Mouse (Mus musculus): Measurements from ENCODE around the gene Pacs2. TPM values are rescaled to one million over a fixed set of nuclear protein-coding genes. Genes with fewer than 3 reads are reported as not detected.

The Pacs2 gene
- polyA plus RNA-seq, 1 experiment from 2014 or later: 6.9 TPM

DNA sequence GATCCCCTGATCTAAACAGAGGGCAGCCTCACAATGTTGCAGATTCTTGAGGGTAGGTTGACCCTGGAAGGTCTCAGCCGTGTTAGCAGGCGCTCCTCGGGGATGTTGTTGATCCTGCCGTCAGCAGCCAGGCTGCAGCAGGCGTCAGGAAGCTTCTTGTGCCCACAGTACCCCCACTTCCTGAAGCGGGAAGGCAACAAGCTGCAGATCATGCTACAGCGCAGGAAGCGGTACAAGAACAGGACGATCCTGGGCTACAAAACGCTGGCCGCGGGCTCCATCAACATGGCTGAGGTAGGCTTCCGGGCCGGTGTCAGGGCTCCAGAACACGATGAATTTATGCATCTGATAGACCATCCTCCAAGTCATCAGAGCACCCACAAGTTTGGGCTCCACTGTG lies 32.6 kb downstream of the Pacs2 start:
- Histone ChIP-seq H3K4me2 (no peak overlapping the region), H3K36me3 (peaks cover 13% of the 10 kb centered on the region; the same call in 1 of the 2 replicates), H3K27me3 (no peaks in the 10 kb centered on the region), H3K4me3 (no peak overlapping the region), H3K4me1 (replicated peaks) (peaks cover 18% of the 10 kb centered on the region), H3K9me3 (replicated peaks) (no peaks in the 10 kb centered on the region), H3K9ac (no peak overlapping the region), H3K27ac (no peak overlapping the region)
- WGBS: 84% methylated on average over 15 of the region's 15 CpGs
- no peak for ATAC-seq (replicated peaks; ENCODE audit: insufficient number of reproducible peaks, insufficient read depth, low FRiP score, low read depth)

DNA sequence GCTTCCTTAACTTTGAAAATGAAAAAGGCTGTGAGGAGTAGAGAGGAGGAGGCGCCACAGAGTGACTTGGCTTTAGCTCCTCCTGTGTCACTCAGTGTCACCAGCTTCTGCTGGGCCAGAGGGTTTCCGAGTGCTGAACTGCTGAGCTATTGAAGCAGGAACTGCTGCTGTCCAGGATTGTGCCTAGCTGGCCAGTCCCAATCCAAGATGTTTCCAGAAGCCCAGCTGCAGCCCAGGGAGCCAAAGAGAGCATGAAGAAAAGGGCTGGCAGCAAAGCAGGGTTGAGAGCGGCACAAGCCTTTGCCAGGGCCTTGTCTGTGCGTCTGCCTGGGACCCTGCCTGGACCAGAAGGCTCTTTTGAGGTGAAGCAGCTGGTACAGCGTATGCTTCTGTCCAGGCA lies 33.8 kb downstream of the Pacs2 start:
- no peak overlapping the region for H3K27ac ChIP-seq
- ATAC-seq (replicated peaks; ENCODE audit: insufficient number of reproducible peaks, insufficient read depth, low FRiP score, low read depth): no peak
- 93% methylated on average over 5 of the region's 5 CpGs for WGBS
- H3K4me3 ChIP-seq: no peak overlapping the region
- H3K9ac ChIP-seq: no peak overlapping the region
- H3K4me2 ChIP-seq: no peak overlapping the region
- H3K4me1 ChIP-seq (replicated peaks): peaks cover 17% of the 10 kb centered on the region
- no peaks in the 10 kb centered on the region for H3K9me3 ChIP-seq (replicated peaks)
- H3K36me3 ChIP-seq: peaks cover 18% of the 10 kb centered on the region; the same call in 1 of the 2 replicates
- no peaks in the 10 kb centered on the region for H3K27me3 ChIP-seq

- Histone ChIP-seq H3K4me1 (replicated peaks) (peaks cover 17% of the 10 kb centered on the region), H3K4me2 (no peak overlapping the region), H3K27me3 (no peaks in the 10 kb centered on the region), H3K9ac (no peak overlapping the region), H3K27ac (no peak overlapping the region), H3K4me3 (no peak overlapping the region), H3K9me3 (replicated peaks) (no peaks in the 10 kb centered on the region), H3K36me3 (peaks cover 24% of the 10 kb centered on the region; the same call in 1 of the 2 replicates)
- whole genome bisulfite sequencing: 74% methylated on average over 9 of the region's 9 CpGs
- no peak for ATAC-seq (replicated peaks; ENCODE audit: insufficient number of reproducible peaks, insufficient read depth, low FRiP score, low read depth)
Measured at GRCm38 (mm10) chr12:113049836-113050235, 35.5 kb downstream of the Pacs2 start.

DNA sequence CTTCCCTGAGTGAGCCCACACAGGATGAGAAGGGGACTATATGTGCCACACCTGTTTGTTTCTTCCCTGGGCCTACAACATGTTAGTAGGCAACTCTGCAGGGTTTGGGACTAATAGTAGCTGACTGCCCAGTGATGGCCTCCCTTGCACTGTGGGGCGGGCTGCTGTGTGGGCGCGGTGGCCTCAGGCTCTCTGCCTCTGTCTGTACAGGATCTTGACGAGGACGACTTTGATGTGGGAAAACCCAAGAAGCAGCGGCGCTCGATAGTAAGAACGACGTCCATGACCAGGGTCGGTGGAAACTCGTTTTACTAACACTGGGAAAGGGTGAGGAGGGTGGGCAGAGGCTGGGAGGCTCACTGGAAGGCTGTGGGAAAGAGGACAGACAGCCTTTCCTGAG lies 36.4 kb downstream of the Pacs2 start:
- Histone ChIP-seq H3K27me3 (no peaks in the 10 kb centered on the region), H3K36me3 (peaks cover 32% of the 10 kb centered on the region; the same call in 1 of the 2 replicates), H3K4me2 (no peak overlapping the region), H3K9ac (no peak overlapping the region), H3K4me1 (replicated peaks) (peaks cover 17% of the 10 kb centered on the region), H3K4me3 (no peak overlapping the region), H3K27ac (no peak overlapping the region), H3K9me3 (replicated peaks) (no peaks in the 10 kb centered on the region)
- WGBS: 82% methylated on average over 12 of the region's 12 CpGs
- ATAC-seq (replicated peaks; ENCODE audit: insufficient number of reproducible peaks, insufficient read depth, low FRiP score, low read depth): no peak

- peaks cover 19% of the 10 kb centered on the region for H3K4me1 ChIP-seq (replicated peaks)
- no peak for ATAC-seq (replicated peaks; ENCODE audit: insufficient number of reproducible peaks, insufficient read depth, low FRiP score, low read depth)
- peak overlapping the region; percentile 48; the same call in 1 of the 2 replicates for H3K27ac ChIP-seq
- H3K9ac ChIP-seq: 0 out of 2 replicates have a peak overlapping the region, but pooled peaks have one; percentile 8
- H3K4me3 ChIP-seq: no peak overlapping the region
- no peaks in the 10 kb centered on the region for H3K27me3 ChIP-seq
- H3K4me2 ChIP-seq: no peak overlapping the region
- peaks cover 32% of the 10 kb centered on the region; the same call in 1 of the 2 replicates for H3K36me3 ChIP-seq
- no peaks in the 10 kb centered on the region for H3K9me3 ChIP-seq (replicated peaks)
- WGBS: 31% methylated on average over 9 of the region's 9 CpGs
Measured at GRCm38 (mm10) chr12:113051628-113052403, 37.5 kb downstream of the Pacs2 start.

GRCm38 (mm10) chr12:113056089-113056488 lies 41.8 kb downstream of the Pacs2 start:
- no peak for ATAC-seq (replicated peaks; ENCODE audit: insufficient number of reproducible peaks, insufficient read depth, low FRiP score, low read depth)

GRCm38 (mm10) chr12:113060178-113060577 lies 45.9 kb downstream of the Pacs2 start:
- H3K36me3 ChIP-seq: peaks cover 57% of the 10 kb centered on the region
- H3K27ac ChIP-seq: no peak overlapping the region
- H3K9ac ChIP-seq: no peak overlapping the region
- H3K9me3 ChIP-seq (replicated peaks): no peaks in the 10 kb centered on the region
- 0 out of 2 replicates have a peak, but pooled peaks cover 2% of the 10 kb centered on the region for H3K4me1 ChIP-seq (replicated peaks)
- ATAC-seq (replicated peaks; ENCODE audit: insufficient number of reproducible peaks, insufficient read depth, low FRiP score, low read depth): no peak
- WGBS: 93% methylated on average over 5 of the region's 5 CpGs
- H3K4me3 ChIP-seq: no peak overlapping the region
- H3K4me2 ChIP-seq: no peak overlapping the region
- H3K27me3 ChIP-seq: no peaks in the 10 kb centered on the region

More at GRCm38 (mm10) chr12:113056089-113056488, 41.8 kb downstream of the Pacs2 start:
- Histone ChIP-seq H3K36me3 (peaks cover 49% of the 10 kb centered on the region), H3K27me3 (no peaks in the 10 kb centered on the region), H3K9me3 (replicated peaks) (no peaks in the 10 kb centered on the region), H3K9ac (no peak overlapping the region), H3K4me1 (replicated peaks) (peaks cover 14% of the 10 kb centered on the region), H3K4me3 (no peak overlapping the region), H3K4me2 (no peak overlapping the region), H3K27ac (no peak overlapping the region)
- 56% methylated on average over 8 of the region's 8 CpGs for WGBS

DNA sequence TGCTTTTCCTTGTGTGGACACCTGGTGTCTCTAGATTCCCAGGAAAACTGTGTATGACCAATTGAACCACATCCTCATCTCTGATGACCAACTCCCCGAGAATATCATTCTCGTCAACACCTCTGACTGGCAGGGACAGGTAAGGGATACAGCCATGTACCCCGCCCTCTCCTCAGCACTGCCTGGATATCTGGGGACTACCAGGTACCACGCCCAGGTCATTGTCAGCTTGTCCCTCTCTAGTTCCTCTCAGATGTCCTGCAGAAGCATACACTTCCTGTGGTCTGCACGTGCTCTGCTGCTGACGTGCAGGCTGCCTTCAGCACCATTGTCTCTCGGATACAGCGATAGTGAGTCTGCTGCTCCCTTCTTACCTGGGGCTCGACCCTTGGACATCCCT lies 47.3 kb downstream of the Pacs2 start:
- H3K9me3 ChIP-seq (replicated peaks): no peaks in the 10 kb centered on the region
- H3K9ac ChIP-seq: no peak overlapping the region
- H3K4me3 ChIP-seq: no peak overlapping the region
- no peaks in the 10 kb centered on the region for H3K4me1 ChIP-seq (replicated peaks)
- no peaks in the 10 kb centered on the region for H3K27me3 ChIP-seq
- H3K4me2 ChIP-seq: no peak overlapping the region
- H3K36me3 ChIP-seq: peaks cover 56% of the 10 kb centered on the region
- H3K27ac ChIP-seq: no peak overlapping the region
- no peak for ATAC-seq (replicated peaks; ENCODE audit: insufficient number of reproducible peaks, insufficient read depth, low FRiP score, low read depth)
- WGBS: 75% methylated on average over 9 of the region's 9 CpGs

DNA sequence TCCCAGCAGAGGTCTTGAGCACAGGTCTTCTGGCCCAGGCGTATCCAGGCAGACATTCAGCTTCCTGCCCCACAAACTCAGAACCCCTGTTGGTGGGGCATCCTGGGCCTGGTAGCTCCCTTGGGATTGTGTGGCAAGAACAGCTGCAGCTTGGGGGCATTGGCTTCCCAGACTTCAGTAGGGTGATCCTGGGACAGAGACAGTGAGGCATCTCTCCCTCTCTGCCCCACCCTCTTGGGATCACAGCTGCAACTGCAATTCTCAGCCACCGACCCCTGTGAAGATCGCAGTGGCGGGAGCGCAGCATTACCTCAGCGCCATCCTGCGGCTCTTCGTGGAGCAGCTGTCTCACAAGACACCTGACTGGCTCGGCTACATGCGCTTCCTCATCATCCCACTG lies 47.9 kb downstream of the Pacs2 start:
- no peak for ATAC-seq (replicated peaks; ENCODE audit: insufficient number of reproducible peaks, insufficient read depth, low FRiP score, low read depth)
- no peaks in the 10 kb centered on the region for H3K9me3 ChIP-seq (replicated peaks)
- no peak overlapping the region for H3K27ac ChIP-seq
- H3K4me3 ChIP-seq: no peak overlapping the region
- no peak overlapping the region for H3K4me2 ChIP-seq
- H3K4me1 ChIP-seq (replicated peaks): no peaks in the 10 kb centered on the region
- H3K9ac ChIP-seq: no peak overlapping the region
- H3K36me3 ChIP-seq: peaks cover 52% of the 10 kb centered on the region
- 77% methylated on average over 10 of the region's 10 CpGs for WGBS
- no peaks in the 10 kb centered on the region for H3K27me3 ChIP-seq

GRCm38 (mm10) chr12:113063700-113064099 lies 49.4 kb downstream of the Pacs2 start:
- Histone ChIP-seq H3K4me1 (replicated peaks) (no peaks in the 10 kb centered on the region), H3K4me2 (no peak overlapping the region), H3K27ac (no peak overlapping the region), H3K27me3 (no peaks in the 10 kb centered on the region), H3K4me3 (no peak overlapping the region), H3K9me3 (replicated peaks) (no peaks in the 10 kb centered on the region), H3K36me3 (peaks cover 38% of the 10 kb centered on the region), H3K9ac (no peak overlapping the region)
- 91% methylated on average over 7 of the region's 7 CpGs for WGBS
- no peak for ATAC-seq (replicated peaks; ENCODE audit: insufficient number of reproducible peaks, insufficient read depth, low FRiP score, low read depth)

- Histone ChIP-seq H3K4me2 (no peak overlapping the region), H3K27ac (no peak overlapping the region), H3K27me3 (no peaks in the 10 kb centered on the region), H3K4me1 (replicated peaks) (no peaks in the 10 kb centered on the region), H3K4me3 (no peak overlapping the region), H3K9ac (no peak overlapping the region), H3K36me3 (peaks cover 34% of the 10 kb centered on the region), H3K9me3 (replicated peaks) (no peaks in the 10 kb centered on the region)
- WGBS: 85% methylated on average over 7 of the region's 7 CpGs
- ATAC-seq (replicated peaks; ENCODE audit: insufficient number of reproducible peaks, insufficient read depth, low FRiP score, low read depth): no peak
Measured at GRCm38 (mm10) chr12:113068002-113068401, 53.7 kb downstream of the Pacs2 start.

DNA sequence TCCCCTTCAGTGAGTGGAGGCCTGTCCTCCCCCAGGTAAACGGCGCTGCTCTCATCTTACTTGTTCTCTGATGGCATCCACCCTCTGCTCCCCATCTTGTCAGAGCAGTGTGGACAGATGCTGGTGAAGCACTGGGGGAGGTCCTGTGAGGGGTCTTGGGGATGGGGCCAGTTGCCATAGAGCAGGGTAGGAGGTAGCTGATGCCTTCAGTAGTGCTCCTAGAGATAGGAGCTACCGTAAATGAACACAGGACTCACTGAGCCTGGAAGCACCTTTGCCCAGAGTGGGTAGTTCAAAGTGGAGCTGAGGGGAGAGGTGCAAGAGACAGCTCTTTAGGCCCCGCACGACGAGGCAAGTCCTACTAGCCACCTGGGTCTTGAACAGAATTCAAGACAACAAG lies 55.1 kb downstream of the Pacs2 start:
- no peaks in the 10 kb centered on the region for H3K27me3 ChIP-seq
- no peak overlapping the region for H3K4me2 ChIP-seq
- no peaks in the 10 kb centered on the region for H3K9me3 ChIP-seq (replicated peaks)
- H3K36me3 ChIP-seq: peaks cover 22% of the 10 kb centered on the region
- H3K4me1 ChIP-seq (replicated peaks): peaks cover 8% of the 10 kb centered on the region
- H3K4me3 ChIP-seq: no peak overlapping the region
- H3K9ac ChIP-seq: no peak overlapping the region
- no peak for ATAC-seq (replicated peaks; ENCODE audit: insufficient number of reproducible peaks, insufficient read depth, low FRiP score, low read depth)
- WGBS: 96% methylated on average over 6 of the region's 6 CpGs
- no peak overlapping the region for H3K27ac ChIP-seq
